Mouse (Mus musculus): ENCODE data around the gene Bcas3. TPM values are rescaled to one million over a fixed set of nuclear protein-coding genes. Genes with fewer than 3 reads are reported as not detected.

The Bcas3 gene
- total RNA-seq, 2 experiments from 2014 or later: 21.5 to 26.8 TPM

DNA sequence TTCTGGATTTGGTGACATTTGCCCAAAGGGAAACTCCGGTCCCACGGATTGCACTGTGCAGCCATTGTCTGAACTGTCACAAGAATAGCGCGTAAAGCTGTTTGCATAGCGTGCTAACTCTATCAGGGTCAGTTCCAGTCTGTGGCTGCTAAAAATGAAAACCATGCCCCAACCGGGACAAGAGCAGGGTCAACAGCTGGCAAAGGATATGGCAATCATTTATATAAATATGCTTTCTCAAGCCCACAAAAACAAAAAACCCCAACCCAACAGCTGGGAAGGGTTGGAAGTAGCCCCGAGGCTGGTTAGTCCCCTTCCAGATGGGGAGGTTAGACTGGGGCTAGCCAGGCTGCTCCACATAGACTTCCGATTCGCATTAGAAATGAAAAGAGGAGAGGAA lies 314.8 kb downstream of the Bcas3 start:
- DNase-seq: no peak

DNA sequence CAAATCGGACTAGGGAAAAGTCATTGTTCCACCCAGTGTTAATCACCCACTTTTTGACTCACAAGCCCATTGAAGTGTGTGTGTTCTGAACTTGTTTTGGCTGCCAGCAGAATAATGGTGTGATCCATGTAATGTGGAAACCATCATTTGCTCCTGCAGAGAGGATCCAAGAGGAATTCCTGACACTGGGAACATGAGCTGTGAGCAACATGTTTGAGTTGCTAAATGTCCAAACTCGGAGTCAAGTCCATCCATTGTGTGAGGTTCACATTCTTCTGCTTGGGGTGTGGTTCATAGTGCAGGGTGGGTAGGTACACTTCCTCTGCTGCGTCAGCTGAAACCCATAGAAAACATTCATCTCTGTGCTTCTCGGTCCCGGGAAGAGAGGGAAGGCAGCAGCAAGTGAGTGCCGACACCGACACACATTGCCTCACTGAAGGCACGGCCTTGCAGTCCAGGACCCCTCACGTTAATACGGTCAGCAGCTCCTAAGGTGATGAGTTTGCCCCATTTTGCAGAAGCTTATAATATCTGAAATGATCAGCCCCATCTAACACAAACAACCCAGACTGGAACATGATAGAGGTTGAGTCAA lies 320.0 kb downstream of the Bcas3 start:
- DNase-seq: no peak

GRCm38 (mm10) chr11:85675244-85675643 lies 322.3 kb downstream of the Bcas3 start:
- no peak for DNase-seq

DNA sequence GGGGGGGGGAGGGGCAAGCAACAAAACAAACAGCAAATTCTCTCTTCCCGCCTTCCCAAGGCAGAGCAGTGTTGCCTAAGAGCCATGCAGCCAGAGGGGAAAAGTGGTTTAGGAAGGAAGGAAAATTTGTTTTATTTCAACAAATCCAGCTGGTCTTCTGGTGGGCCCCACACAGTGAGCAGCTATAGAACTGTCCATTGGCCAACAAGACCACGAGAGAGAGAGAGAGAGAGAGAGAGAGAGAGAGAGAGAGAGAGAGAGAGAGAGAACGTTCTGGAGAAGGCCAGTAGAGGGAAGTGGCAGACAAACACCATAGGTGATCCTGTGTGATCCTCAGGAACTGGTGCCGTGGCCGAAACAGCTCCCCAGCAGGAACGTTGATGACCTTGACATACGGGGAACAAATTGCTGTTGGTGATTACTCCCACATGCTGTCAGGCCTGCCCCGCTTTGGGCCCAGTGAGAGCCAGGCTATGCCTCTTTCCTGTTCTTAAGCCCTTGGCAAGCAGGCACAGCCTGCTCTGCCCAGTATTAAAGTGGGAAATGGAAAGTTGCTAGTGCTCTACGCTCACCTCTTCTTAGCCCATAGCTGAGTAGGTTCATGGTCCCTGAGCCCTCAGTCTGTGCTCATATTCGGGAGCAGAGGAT lies 323.5 kb downstream of the Bcas3 start:
- DNase-seq: no peak

- DNase-seq: no peak
Measured at GRCm38 (mm10) chr11:85678666-85679065, 325.7 kb downstream of the Bcas3 start.

DNA sequence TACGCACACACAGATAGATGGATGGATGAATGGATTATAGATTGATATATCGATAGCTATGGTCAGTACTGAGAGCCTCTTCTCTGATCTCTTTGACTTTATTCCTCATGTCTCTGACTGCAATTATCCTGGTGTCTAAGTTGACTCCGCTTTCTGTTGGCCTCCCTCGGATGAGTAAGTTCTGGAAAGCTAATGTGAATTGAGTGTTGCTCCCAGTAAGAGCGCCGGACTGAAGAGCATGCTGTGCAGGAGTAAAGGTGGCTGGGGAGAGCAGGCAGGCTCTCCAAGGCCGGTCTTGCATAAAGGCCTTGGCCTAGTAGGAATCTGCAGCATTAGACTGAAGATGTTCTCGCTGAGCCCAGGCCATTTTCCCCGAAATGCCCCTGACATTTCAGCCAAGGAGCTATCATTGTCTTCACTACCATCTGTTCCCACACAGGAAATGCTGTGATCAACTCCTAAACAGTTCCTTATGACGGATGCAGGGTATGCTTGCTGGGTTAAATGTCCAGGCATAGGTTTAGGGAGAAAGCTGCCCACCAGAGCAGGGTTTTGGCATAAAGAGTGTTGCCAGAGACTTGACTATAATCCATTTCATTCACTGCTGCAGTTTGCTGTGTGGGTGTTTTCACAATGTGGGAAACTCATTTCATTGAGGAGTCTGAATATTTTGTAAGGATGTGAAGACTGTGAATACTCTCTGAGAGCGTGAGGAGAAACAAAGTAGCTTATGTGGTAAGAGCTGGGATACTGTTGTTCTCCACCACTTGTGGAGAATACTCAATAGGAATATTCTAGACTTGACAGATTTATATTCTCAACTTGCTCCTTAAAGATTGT lies 328.8 kb downstream of the Bcas3 start:
- DNase-seq: no peak

DNA sequence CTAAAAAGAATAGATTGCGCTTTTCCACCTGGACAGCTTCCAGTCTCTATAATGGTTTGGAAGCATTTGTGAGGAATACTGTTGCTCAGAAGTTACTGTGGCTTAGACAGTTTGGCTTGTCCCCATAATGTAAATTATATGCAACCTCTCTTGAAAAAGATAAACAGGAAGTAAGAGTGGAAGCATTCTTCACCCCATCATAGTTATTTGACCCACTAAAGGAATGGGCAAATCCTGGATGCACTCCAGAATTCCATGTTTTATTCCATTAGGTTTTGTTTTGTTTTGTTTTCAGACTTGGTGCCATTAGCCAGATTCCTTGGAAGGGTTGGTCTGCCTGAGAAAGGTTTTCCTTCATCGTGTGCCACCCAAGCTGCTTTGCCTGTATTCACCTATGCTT lies 332.0 kb downstream of the Bcas3 start:
- DNase-seq: no peak

- no peak for DNase-seq
Measured at GRCm38 (mm10) chr11:85687816-85688439, 335.0 kb downstream of the Bcas3 start.

- DNase-seq: no peak
Measured at GRCm38 (mm10) chr11:85688440-85688838, 335.5 kb downstream of the Bcas3 start.

DNA sequence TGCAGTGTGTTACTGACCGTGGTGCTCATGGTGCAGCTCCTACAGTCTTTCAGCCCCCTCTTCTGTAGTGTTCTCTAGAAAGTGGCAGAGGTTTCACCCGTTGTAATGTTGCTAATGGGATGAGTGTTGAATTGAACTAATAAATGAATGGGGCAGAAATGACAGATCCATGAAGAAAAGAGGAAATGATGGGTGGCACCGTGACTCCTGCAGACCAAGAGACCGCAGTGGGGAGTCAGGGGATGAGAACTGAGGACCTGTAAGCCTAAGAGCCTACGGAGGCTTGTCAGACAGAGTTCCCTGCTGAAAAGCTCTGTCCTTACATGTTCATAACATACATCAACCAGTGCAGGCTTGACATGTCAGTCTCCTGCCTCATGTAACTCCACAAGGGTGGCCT lies 336.3 kb downstream of the Bcas3 start:
- DNase-seq: no peak

DNA sequence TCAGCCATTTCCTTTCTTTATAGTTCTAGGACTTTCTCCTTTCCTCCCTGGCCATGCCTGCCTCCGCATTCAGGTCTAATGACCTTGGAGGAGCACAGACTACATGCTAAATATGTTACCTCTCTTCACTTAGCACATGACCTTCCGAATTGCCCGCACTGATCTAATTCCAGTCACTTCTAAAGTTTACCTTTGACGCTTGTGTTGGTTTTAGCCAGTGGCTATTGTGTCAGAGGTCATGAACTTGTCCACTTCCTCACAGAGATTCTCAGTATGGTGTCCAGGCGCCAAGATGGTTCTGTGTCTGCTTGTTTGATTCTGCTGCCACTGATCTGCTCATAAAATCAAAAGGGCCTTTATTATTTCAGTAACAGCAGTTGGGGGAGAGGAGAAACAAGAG lies 338.3 kb downstream of the Bcas3 start:
- no peak for DNase-seq

- DNase-seq: no peak
Measured at GRCm38 (mm10) chr11:85695614-85696263, 342.8 kb downstream of the Bcas3 start.

GRCm38 (mm10) chr11:85696491-85697398 lies 343.8 kb downstream of the Bcas3 start:
- no peak for DNase-seq

DNA sequence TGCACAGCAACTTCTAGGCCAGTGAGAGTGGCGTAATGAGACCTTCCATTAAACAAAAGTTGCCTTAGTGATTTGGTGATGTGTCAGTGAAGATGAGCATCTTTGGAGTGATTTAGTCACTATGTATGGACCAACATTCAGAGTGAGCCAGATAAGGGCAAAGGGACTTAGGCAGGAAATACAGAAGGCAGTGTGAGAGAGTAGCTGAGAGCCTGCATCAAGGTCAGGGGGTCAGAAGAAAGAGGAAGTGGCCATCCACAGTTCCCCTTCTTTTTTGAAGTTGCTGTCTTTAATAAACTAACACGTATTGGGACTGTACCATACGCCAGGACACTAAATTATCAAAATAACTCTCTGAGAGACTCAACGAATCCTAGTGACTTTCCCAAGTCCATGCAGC lies 344.5 kb downstream of the Bcas3 start:
- no peak for DNase-seq

- DNase-seq: no peak
Measured at GRCm38 (mm10) chr11:85698242-85698641, 345.3 kb downstream of the Bcas3 start.

DNA sequence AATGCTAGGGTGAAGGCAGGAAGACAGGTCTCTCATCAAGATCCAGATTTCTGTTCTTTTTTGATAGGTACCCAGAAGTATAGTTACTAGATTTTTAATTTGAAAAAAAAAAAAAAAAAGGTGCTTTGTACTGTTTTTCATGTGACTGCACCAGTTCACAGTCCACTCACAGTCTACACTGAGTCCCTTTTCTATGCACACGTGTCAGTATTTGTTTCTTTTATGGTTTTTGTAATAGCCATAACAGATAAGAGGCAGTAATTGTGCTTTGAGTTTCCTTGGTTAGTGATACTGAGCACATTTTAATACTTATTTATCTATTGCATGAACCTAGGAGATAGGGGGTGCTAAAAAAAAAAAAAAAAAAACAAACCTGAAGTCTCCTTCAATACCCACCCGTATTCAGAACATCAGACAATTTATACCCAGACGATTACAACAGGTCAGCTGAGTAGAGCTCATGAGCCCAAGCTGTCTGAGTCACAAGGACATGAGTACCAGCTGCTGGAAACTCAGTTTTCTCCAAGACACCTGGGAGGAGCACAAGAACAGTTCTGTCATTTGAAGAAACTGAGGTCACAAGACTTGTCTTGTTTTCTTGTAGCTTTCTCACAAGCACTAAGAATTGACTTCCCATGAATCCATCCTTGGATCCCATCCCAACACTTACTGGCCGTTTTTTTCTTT lies 351.2 kb downstream of the Bcas3 start:
- no peak for DNase-seq

- no peak for DNase-seq
Measured at GRCm38 (mm10) chr11:85706630-85707029, 353.7 kb downstream of the Bcas3 start.

- DNase-seq: no peak
Measured at GRCm38 (mm10) chr11:85707496-85707895, 354.5 kb downstream of the Bcas3 start.

GRCm38 (mm10) chr11:85709147-85709546 lies 356.2 kb downstream of the Bcas3 start:
- no peak for DNase-seq

GRCm38 (mm10) chr11:85710155-85710554 lies 357.2 kb downstream of the Bcas3 start:
- DNase-seq: no peak
